Mouse (Mus musculus): ENCODE data around the gene Stx8. TPM values are rescaled to one million over a fixed set of nuclear protein-coding genes. Genes with fewer than 3 reads are reported as not detected.

The Stx8 gene
- polyA plus RNA-seq, 1 experiment = 13.0 TPM

DNA sequence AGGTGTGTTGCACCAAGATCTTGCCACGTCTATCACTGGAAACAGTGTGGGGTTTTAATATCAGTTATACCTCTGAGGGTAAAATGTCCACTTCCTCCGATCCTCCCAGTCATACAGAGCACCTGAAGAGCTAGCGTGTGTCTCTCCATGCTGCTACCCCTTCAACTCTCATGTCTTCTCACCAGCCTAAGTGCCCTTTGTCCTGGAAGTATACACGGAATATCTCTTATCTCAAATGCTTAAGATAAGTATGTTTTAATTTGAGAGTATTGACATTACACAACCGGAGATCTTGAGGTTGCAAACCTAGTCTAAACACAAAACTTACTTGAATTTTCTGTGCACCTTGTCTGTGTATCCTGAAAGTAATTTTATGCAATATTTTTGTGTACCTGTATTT is 68.4 kb downstream of the Stx8 start:
- TF ChIP-seq CTCF (IDR thresholded peaks at IDR 0.05; ENCODE audit: control insufficient read depth, insufficient read depth, low read length) (no peak), POLR2A (IDR thresholded peaks at IDR 0.05; ENCODE audit: borderline replicate concordance, control insufficient read depth, low read depth, low read length) (no peak)
- no peaks in the 10 kb centered on the region for H3K4me1 ChIP-seq (ENCODE audit: control insufficient read depth, insufficient read depth, low read length)
- WGBS = 78% methylated on average over 5 of the region's 5 CpGs
- no peak overlapping the region for H3K4me3 ChIP-seq (replicated peaks; ENCODE audit: control insufficient read depth, low read depth, low read length)
- no peak overlapping the region for H3K27ac ChIP-seq (ENCODE audit: control insufficient read depth, insufficient read depth, low read depth, low read length, poor library complexity)

DNA sequence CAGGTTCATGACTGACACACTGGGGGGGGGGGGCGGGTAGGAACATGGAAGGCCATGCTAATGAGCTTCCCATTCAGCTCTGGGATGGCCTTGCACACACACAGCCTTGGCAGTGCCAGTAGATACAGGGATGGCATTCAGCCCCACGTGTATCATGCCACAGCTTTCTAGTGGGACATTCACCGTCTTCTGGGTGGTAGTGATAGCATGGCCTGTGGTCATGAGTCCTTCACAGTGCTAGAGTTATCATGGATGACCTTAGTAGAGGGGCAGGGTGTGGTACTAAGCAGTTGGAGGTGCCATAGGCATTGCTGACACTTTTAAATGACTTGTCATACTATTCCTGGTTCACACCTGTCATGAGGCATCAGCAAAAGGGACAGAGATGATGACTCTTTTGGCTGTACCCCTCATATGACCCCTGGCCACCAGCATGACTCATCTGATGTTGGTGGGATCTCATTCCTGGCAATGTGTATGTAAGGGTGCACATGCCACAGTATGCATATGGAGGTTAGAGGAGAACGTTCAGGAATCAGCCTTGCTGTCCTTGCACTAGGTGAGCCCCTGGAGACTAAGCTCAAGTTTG is 69.4 kb downstream of the Stx8 start:
- 76% methylated on average over 4 of the region's 4 CpGs for WGBS
- Histone ChIP-seq H3K4me1 (ENCODE audit: control insufficient read depth, insufficient read depth, low read length) (no peaks in the 10 kb centered on the region), H3K4me3 (replicated peaks; ENCODE audit: control insufficient read depth, low read depth, low read length) (no peak overlapping the region), H3K27ac (ENCODE audit: control insufficient read depth, insufficient read depth, low read depth, low read length, poor library complexity) (no peak overlapping the region)
- no peak for TF ChIP-seq POLR2A (IDR thresholded peaks at IDR 0.05; ENCODE audit: borderline replicate concordance, control insufficient read depth, low read depth, low read length)
- TF ChIP-seq CTCF (IDR thresholded peaks at IDR 0.05; ENCODE audit: control insufficient read depth, insufficient read depth, low read length) = no peak

DNA sequence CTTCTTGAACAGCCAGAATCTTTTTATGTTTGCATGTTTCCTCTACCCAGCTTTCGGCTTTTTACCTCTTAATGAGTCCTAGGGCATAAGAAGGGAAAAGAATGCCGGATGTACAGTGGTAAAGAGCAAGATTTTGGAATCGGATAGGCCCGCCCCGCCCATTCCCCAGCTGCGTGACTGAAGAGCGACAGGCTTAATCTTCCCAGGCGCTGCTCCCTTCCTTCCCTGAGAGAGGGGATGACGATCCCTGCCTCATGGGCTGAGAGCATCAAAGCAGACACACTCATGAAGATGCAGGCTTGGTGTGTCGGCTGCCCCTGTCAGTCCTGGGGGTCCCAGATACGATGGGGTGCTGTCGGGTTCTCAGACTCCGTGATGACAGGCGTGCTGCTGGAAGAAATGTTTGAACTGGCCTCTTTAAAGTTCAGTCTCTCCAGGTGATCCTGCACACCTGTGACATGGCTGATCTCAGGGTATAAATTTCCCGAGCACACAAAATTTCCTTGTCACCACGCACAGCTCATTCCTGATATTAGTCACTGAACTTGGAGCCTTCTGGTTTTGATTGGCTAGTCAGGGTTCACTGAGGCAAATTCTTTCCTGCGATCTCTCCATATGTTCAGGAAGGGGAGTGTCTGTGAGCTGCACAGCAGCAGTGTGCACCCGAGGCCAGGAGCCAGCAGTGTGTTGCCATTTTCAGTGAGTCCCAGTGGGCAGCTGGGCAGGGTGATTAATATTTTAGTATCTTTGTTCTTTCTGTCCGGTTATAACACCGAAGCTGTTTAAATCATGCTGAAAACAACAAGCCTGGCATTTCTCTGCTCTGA is 70.4 kb downstream of the Stx8 start:
- Histone ChIP-seq H3K4me3 (replicated peaks; ENCODE audit: control insufficient read depth, low read depth, low read length) (no peak overlapping the region), H3K27ac (ENCODE audit: control insufficient read depth, insufficient read depth, low read depth, low read length, poor library complexity) (no peak overlapping the region), H3K4me1 (ENCODE audit: control insufficient read depth, insufficient read depth, low read length) (no peaks in the 10 kb centered on the region)
- 90% methylated on average over 20 of the region's 20 CpGs for WGBS
- TF ChIP-seq CTCF (IDR thresholded peaks at IDR 0.05; ENCODE audit: control insufficient read depth, insufficient read depth, low read length) = no peak
- no peak for TF ChIP-seq POLR2A (IDR thresholded peaks at IDR 0.05; ENCODE audit: borderline replicate concordance, control insufficient read depth, low read depth, low read length)

DNA sequence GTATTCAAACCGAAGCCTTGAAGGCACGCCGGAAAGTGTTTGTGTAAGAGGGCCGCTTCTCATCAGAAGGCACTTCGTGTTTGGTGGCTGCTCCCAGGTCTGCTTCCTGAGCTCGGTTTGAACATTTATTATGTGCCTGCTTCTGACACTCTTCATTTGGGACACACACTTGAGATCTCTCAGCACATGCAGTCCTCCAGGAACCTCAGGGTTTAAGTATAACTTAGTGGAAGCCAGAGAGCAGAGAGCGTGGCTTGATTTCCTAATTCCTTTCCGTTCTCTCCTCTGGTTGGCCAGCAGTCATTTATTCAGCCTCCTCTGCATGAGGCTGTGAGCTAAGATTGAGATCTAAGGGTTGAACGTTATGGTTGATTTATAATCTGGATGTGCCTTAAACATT is 71.1 kb downstream of the Stx8 start:
- Histone ChIP-seq H3K27ac (ENCODE audit: control insufficient read depth, insufficient read depth, low read depth, low read length, poor library complexity) (no peak overlapping the region), H3K4me1 (ENCODE audit: control insufficient read depth, insufficient read depth, low read length) (no peaks in the 10 kb centered on the region), H3K4me3 (replicated peaks; ENCODE audit: control insufficient read depth, low read depth, low read length) (no peak overlapping the region)
- TF ChIP-seq CTCF (IDR thresholded peaks at IDR 0.05; ENCODE audit: control insufficient read depth, insufficient read depth, low read length) (no peak), POLR2A (IDR thresholded peaks at IDR 0.05; ENCODE audit: borderline replicate concordance, control insufficient read depth, low read depth, low read length) (no peak)
- 85% methylated on average over 9 of the region's 9 CpGs for WGBS

DNA sequence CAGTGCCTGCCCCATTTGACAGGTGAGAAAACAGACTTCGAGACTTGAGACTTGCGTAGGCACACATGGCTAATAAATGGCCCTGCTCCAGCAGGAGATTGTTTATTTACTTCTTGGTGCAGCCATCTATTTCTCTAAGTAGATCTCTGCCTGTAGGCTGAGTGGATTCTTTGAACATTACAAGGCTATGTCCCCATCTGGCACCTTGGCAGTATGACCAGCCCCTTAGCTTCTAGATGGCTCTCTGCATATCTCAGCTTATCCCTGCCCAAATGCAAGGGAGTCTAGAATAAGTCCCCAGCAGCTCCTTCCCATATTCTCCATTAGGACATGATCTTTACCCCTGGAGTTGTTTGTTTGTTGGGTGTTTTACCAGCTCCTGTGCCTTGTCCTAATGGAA is 72.1 kb downstream of the Stx8 start:
- Histone ChIP-seq H3K4me3 (replicated peaks; ENCODE audit: control insufficient read depth, low read depth, low read length) (no peak overlapping the region), H3K4me1 (ENCODE audit: control insufficient read depth, insufficient read depth, low read length) (no peaks in the 10 kb centered on the region), H3K27ac (ENCODE audit: control insufficient read depth, insufficient read depth, low read depth, low read length, poor library complexity) (no peak overlapping the region)
- TF ChIP-seq CTCF (IDR thresholded peaks at IDR 0.05; ENCODE audit: control insufficient read depth, insufficient read depth, low read length) (no peak), POLR2A (IDR thresholded peaks at IDR 0.05; ENCODE audit: borderline replicate concordance, control insufficient read depth, low read depth, low read length) (no peak)
- WGBS = 87% methylated on average over 2 of the region's 2 CpGs

DNA sequence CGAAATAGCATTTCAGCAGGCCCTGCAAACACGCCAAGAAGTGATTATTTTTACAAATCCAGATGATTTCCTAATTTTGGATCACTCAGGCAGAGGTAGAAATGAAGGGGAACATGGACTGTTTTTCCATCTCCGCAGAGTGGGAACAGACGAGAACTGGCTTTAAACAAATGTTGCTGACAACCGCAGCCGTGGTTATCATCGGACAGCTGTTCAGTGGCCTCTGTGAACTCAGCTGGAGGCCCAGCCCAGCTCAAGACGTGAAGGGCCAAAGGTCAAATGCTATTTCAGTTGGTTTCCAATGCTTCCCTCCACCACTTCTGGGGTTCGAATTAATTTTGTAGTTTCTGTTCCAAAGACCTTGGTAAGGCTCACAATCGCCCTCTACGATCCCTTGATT is 78.2 kb downstream of the Stx8 start:
- Histone ChIP-seq H3K4me1 (ENCODE audit: control insufficient read depth, insufficient read depth, low read length) (no peaks in the 10 kb centered on the region), H3K4me3 (replicated peaks; ENCODE audit: control insufficient read depth, low read depth, low read length) (no peak overlapping the region), H3K27ac (ENCODE audit: control insufficient read depth, insufficient read depth, low read depth, low read length, poor library complexity) (no peak overlapping the region)
- TF ChIP-seq CTCF (IDR thresholded peaks at IDR 0.05; ENCODE audit: control insufficient read depth, insufficient read depth, low read length) = no peak
- no peak for TF ChIP-seq POLR2A (IDR thresholded peaks at IDR 0.05; ENCODE audit: borderline replicate concordance, control insufficient read depth, low read depth, low read length)
- 84% methylated on average over 11 of the region's 11 CpGs for WGBS

DNA sequence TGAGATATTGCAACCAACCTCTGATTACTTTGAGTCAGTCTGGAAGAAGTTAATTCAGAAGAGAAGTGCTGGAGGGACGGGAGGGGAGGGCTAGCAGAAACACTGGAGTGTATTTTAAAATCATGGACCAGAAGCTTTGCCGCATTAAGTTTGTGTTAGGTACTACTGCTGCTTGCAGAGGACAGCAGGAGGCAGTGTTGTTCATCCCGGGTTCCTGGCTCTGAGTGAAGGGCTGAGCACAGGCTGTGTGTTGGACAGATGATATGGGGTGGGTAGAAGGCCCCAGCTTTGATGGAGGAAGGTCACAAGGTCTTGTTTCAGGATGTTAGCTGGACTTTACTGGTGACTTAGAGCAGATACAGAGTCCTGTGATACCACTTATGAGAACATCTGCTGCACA is 80.9 kb downstream of the Stx8 start:
- WGBS = 68% methylated on average over 3 of the region's 3 CpGs
- Histone ChIP-seq H3K27ac (ENCODE audit: control insufficient read depth, insufficient read depth, low read depth, low read length, poor library complexity) (no peak overlapping the region), H3K4me3 (replicated peaks; ENCODE audit: control insufficient read depth, low read depth, low read length) (no peak overlapping the region), H3K4me1 (ENCODE audit: control insufficient read depth, insufficient read depth, low read length) (no peaks in the 10 kb centered on the region)
- TF ChIP-seq CTCF (IDR thresholded peaks at IDR 0.05; ENCODE audit: control insufficient read depth, insufficient read depth, low read length) = no peak
- TF ChIP-seq POLR2A (IDR thresholded peaks at IDR 0.05; ENCODE audit: borderline replicate concordance, control insufficient read depth, low read depth, low read length) = no peak

DNA sequence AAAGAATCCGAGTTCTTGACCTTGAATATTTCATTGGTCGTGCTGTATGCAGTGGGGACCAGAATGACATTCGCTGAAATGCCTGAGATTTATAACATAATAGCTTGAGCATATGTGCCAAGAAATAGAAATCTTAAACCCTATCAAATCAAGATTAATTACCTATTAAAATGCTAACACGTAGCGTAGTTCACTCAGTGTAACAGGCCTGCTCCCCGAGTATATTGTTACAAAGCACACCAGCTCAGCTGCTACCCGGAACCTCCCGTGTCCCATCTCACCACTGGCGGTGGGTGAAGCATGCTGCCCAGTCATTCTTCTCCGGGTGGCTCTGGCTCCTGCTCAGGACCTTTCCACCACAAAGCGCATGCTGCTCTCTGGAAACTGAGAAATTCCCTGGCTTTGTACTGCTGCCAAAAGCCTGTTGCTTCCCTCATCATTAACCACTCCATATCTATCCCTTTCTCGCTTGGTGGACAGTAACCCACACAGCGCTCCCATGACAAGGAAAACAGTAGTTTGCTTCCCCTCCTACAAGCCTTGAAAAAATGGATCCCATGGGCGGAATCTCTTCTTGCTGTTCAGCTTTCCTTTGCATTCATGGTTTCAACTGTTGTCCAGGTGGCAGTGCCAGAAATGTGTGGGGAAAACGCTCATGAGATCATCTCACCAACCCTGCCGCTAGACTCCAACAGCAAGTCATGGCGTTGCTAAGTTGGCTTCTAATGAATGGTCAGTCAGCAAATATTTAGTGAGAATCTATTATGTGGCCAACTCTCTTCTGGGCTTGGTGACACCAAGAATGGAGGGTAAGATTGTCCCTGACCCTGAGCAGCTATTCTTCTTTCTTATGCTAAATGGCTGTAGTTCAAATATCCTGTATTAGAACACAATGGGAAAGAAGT is 83.5 kb downstream of the Stx8 start:
- TF ChIP-seq POLR2A (IDR thresholded peaks at IDR 0.05; ENCODE audit: borderline replicate concordance, control insufficient read depth, low read depth, low read length) = no peak
- TF ChIP-seq CTCF (IDR thresholded peaks at IDR 0.05; ENCODE audit: control insufficient read depth, insufficient read depth, low read length) = no peak
- H3K4me3 ChIP-seq (replicated peaks; ENCODE audit: control insufficient read depth, low read depth, low read length) = no peak overlapping the region

More for the DNA sequence above, 83.5 kb downstream of the Stx8 start:
- Histone ChIP-seq H3K4me1 (ENCODE audit: control insufficient read depth, insufficient read depth, low read length) (no peaks in the 10 kb centered on the region), H3K27ac (ENCODE audit: control insufficient read depth, insufficient read depth, low read depth, low read length, poor library complexity) (no peak overlapping the region)
- 89% methylated on average over 17 of the region's 17 CpGs for WGBS

All from bone marrow, adult 2 months (tissue).